9 mouse cellular contexts compared by ENCODE assay signal in the genomic region with DNA sequence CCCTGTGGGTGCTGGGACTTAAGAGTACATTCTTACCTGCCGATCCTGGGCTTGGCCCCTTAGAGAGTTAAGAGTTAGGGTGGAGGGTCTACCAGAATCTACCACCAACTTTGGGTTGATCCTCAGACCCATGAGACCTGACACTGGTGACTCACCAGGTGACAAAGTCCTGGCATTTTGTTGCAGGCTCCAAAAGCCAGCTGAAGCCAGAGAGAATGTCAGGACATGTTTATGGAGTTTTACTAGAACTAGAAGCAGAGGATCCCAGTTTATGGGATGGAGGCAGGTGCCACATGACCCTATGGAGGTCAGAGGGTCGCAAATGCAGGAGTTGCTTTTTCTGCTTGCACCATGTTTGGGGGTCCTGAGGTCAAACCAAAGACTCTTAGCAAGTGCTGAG. TPM values are rescaled to one million over a fixed set of nuclear protein-coding genes. Genes with fewer than 3 reads are reported as not detected.
DNase-seq lines count a peak whose midpoint lies in the region; ATAC-seq and TF ChIP-seq lines count a peak whose summit lies in the region.
"Had no signal": no experiment of that assay in that cellular context is flagged by ENCODE, and none has a peak within 500 bp of the region (broad histone marks: within the 10 kb centered on the region; RNA-seq: fewer than 3 reads in every experiment).

No protein-coding gene starts in this region.

- 74% methylated on average over 2 of the region's 2 CpGs for WGBS in forebrain, embryonic 10.5 days
- 81% methylated on average over 2 of the region's 2 CpGs for WGBS in forebrain, embryonic 16.5 days
- WGBS in lung, embryonic 16.5 days: 72% methylated on average over 2 of the region's 2 CpGs
- WGBS in limb, embryonic 14.5 days: 67% methylated on average over 2 of the region's 2 CpGs
- 77% methylated on average over 2 of the region's 2 CpGs for WGBS in neural tube, embryonic 15.5 days

- H3K4me3 ChIP-seq in forebrain, embryonic 10.5 days: peak overlapping the region; percentile 85
- no peak overlapping the region for H3K4me3 ChIP-seq in forebrain, embryonic 16.5 days (replicated peaks; ENCODE audit: low read length)
- H3K4me3 ChIP-seq in lung, embryonic 16.5 days (ENCODE audit: low read length): peak overlapping the region; percentile 75
- H3K4me3 ChIP-seq in limb, embryonic 14.5 days (replicated peaks; ENCODE audit: low read length): no peak overlapping the region
- peak overlapping the region; percentile 84; the same call in 1 of the 2 replicates for H3K4me3 ChIP-seq in neural tube, embryonic 15.5 days (replicated peaks)

- TF ChIP-seq POLR2A in limb, embryonic 14.5 days (IDR thresholded peaks at IDR 0.05; ENCODE audit: borderline replicate concordance, extremely low read depth, insufficient read depth, insufficient read length): no peak

- no peak overlapping the region for H3K4me2 ChIP-seq in forebrain, embryonic 16.5 days (ENCODE audit: low read length)
- peak overlapping the region; percentile 47 for H3K4me2 ChIP-seq in lung, embryonic 16.5 days (ENCODE audit: low read depth, low read length)
- H3K4me2 ChIP-seq in limb, embryonic 14.5 days (replicated peaks; ENCODE audit: low read depth, low read length, severe bottlenecking): peak overlapping the region; percentile 75; the same call in 1 of the 2 replicates
- peak overlapping the region; percentile 78 for H3K4me2 ChIP-seq in neural tube, embryonic 15.5 days

- no peaks in the 10 kb centered on the region for H3K9me3 ChIP-seq in forebrain, embryonic 10.5 days
- H3K9me3 ChIP-seq in forebrain, embryonic 16.5 days (ENCODE audit: control insufficient read depth, low read length): no peaks in the 10 kb centered on the region
- H3K9me3 ChIP-seq in lung, embryonic 16.5 days (ENCODE audit: control insufficient read depth, low read length): no peaks in the 10 kb centered on the region
- no peaks in the 10 kb centered on the region for H3K9me3 ChIP-seq in limb, embryonic 14.5 days (ENCODE audit: control insufficient read depth, low read length)
- H3K9me3 ChIP-seq in neural tube, embryonic 15.5 days (replicated peaks): no peaks in the 10 kb centered on the region

- no peak overlapping the region for H3K27ac ChIP-seq in forebrain, embryonic 10.5 days
- no peak overlapping the region for H3K27ac ChIP-seq in forebrain, embryonic 16.5 days (ENCODE audit: low read length)
- no peak overlapping the region for H3K27ac ChIP-seq in lung, embryonic 16.5 days (ENCODE audit: low read length)
- no peak overlapping the region for H3K27ac ChIP-seq in limb, embryonic 14.5 days (replicated peaks; ENCODE audit: low read depth, low read length)
- H3K27ac ChIP-seq in neural tube, embryonic 15.5 days (replicated peaks): no peak overlapping the region

- DNase-seq in forebrain, embryonic 10.5 days (ENCODE audit: extremely low spot score, low spot score): no peak
- DNase-seq in lung, postnatal 25 days (ENCODE audit: low spot score): no peak
- no peak for DNase-seq in limb, embryonic 14.5 days (ENCODE audit: low spot score)
- DNase-seq in lung, postnatal 36 days: no peak
- DNase-seq in urinary bladder, postnatal 10 days (ENCODE audit: low spot score): no peak

- no peak for ATAC-seq in forebrain, embryonic 16.5 days
- no peak for ATAC-seq in lung, embryonic 16.5 days (ENCODE audit: low read depth)
- no peak for ATAC-seq in limb, embryonic 14.5 days (ENCODE audit: low FRiP score, low read depth)
- ATAC-seq in neural tube, embryonic 15.5 days (ENCODE audit: low FRiP score): no peak; the same call in 1 of the 2 replicates

- H3K36me3 ChIP-seq in forebrain, embryonic 10.5 days (replicated peaks): peaks cover 83% of the 10 kb centered on the region
- H3K36me3 ChIP-seq in forebrain, embryonic 16.5 days (ENCODE audit: control insufficient read depth, insufficient read depth): peaks cover 25% of the 10 kb centered on the region
- peaks cover 29% of the 10 kb centered on the region for H3K36me3 ChIP-seq in lung, embryonic 16.5 days (ENCODE audit: control insufficient read depth, insufficient read depth, low read length)
- H3K36me3 ChIP-seq in limb, embryonic 14.5 days (ENCODE audit: control insufficient read depth, insufficient read depth, low read length): peaks cover 54% of the 10 kb centered on the region
- H3K36me3 ChIP-seq in neural tube, embryonic 15.5 days: peaks cover 55% of the 10 kb centered on the region

- peaks cover 19% of the 10 kb centered on the region for H3K4me1 ChIP-seq in forebrain, embryonic 10.5 days
- peaks cover 11% of the 10 kb centered on the region for H3K4me1 ChIP-seq in forebrain, embryonic 16.5 days (replicated peaks; ENCODE audit: control insufficient read depth, insufficient read depth, low read length)
- H3K4me1 ChIP-seq in lung, embryonic 16.5 days (replicated peaks; ENCODE audit: control insufficient read depth, insufficient read depth, low read length): peaks cover 5% of the 10 kb centered on the region
- H3K4me1 ChIP-seq in limb, embryonic 14.5 days (ENCODE audit: control insufficient read depth, insufficient read depth, low read length): peaks cover 8% of the 10 kb centered on the region; the same call in 1 of the 2 replicates
- H3K4me1 ChIP-seq in neural tube, embryonic 15.5 days: peaks cover 31% of the 10 kb centered on the region

- H3K27me3 ChIP-seq in forebrain, embryonic 10.5 days (ENCODE audit: poor library complexity, severe bottlenecking): no peaks in the 10 kb centered on the region
- no peaks in the 10 kb centered on the region for H3K27me3 ChIP-seq in forebrain, embryonic 16.5 days (replicated peaks; ENCODE audit: control insufficient read depth, insufficient read depth, low read length)
- no peaks in the 10 kb centered on the region for H3K27me3 ChIP-seq in lung, embryonic 16.5 days (ENCODE audit: control insufficient read depth, insufficient read depth, low read depth, low read length)
- H3K27me3 ChIP-seq in limb, embryonic 14.5 days (ENCODE audit: control insufficient read depth, insufficient read depth, low read length): no peaks in the 10 kb centered on the region
- no peaks in the 10 kb centered on the region for H3K27me3 ChIP-seq in neural tube, embryonic 15.5 days (replicated peaks)

- H3K9ac ChIP-seq in forebrain, embryonic 16.5 days (replicated peaks; ENCODE audit: low read depth, low read length): no peak overlapping the region
- no peak overlapping the region for H3K9ac ChIP-seq in lung, embryonic 16.5 days (ENCODE audit: low read length)
- no peak overlapping the region for H3K9ac ChIP-seq in limb, embryonic 14.5 days (ENCODE audit: low read depth, low read length, severe bottlenecking)
- H3K9ac ChIP-seq in neural tube, embryonic 15.5 days (replicated peaks): no peak overlapping the region

RNA-seq across cellular contexts. Expression of a gene that starts 0.6 kb away (rescaled TPM):
- polyA plus RNA-seq in forebrain, embryonic 10.5 days (2016; fragmentation: Nextera tagmentation; extraction: Ambion mirVana): 37.0 and 38.6 TPM in 2 replicates
- 40.1 and 45.8 TPM in 2 replicates for polyA plus RNA-seq in forebrain, embryonic 16.5 days (2015; fragmentation: Nextera tagmentation; extraction: Ambion mirVana)
- polyA plus RNA-seq in lung, embryonic 16.5 days (2015; fragmentation: Nextera tagmentation; extraction: Ambion mirVana): 41.3 and 42.6 TPM in 2 replicates
- 25.1 and 33.9 TPM in 2 replicates for polyA plus RNA-seq in limb, embryonic 14.5 days (2012; rRNA removed)
- polyA plus RNA-seq in limb, embryonic 14.5 days (2014; fragmentation: Nextera tagmentation; extraction: Ambion mirVana): 40.6 and 41.8 TPM in 2 replicates
- polyA plus RNA-seq in neural tube, embryonic 15.5 days (2015; fragmentation: Nextera tagmentation; extraction: Ambion mirVana): 56.2 and 59.4 TPM in 2 replicates

RNA-seq across cellular contexts. Expression of a gene that starts 3.3 kb away (rescaled TPM):
- 0.35 and 0.50 TPM in 2 replicates for polyA plus RNA-seq in forebrain, embryonic 10.5 days (2016; fragmentation: Nextera tagmentation; extraction: Ambion mirVana)
- polyA plus RNA-seq in forebrain, embryonic 16.5 days (2015; fragmentation: Nextera tagmentation; extraction: Ambion mirVana): 0.60 and 1.0 TPM in 2 replicates
- not detected in 2 replicates for polyA plus RNA-seq in lung, embryonic 16.5 days (2015; fragmentation: Nextera tagmentation; extraction: Ambion mirVana)
- not detected in 2 replicates for polyA plus RNA-seq in limb, embryonic 14.5 days (2012; rRNA removed)
- not detected in 2 replicates for polyA plus RNA-seq in limb, embryonic 14.5 days (2014; fragmentation: Nextera tagmentation; extraction: Ambion mirVana)
- polyA plus RNA-seq in neural tube, embryonic 15.5 days (2015; fragmentation: Nextera tagmentation; extraction: Ambion mirVana): 0.43 and 0.49 TPM in 2 replicates

RNA-seq across cellular contexts. Expression of a gene that starts 6.4 kb away (rescaled TPM):
- 186 and 188 TPM in 2 replicates for polyA plus RNA-seq in forebrain, embryonic 10.5 days (2016; fragmentation: Nextera tagmentation; extraction: Ambion mirVana)
- polyA plus RNA-seq in forebrain, embryonic 16.5 days (2015; fragmentation: Nextera tagmentation; extraction: Ambion mirVana): 153 and 178 TPM in 2 replicates
- 113 and 124 TPM in 2 replicates for polyA plus RNA-seq in lung, embryonic 16.5 days (2015; fragmentation: Nextera tagmentation; extraction: Ambion mirVana)
- polyA plus RNA-seq in limb, embryonic 14.5 days (2012; rRNA removed): 139 and 177 TPM in 2 replicates
- polyA plus RNA-seq in limb, embryonic 14.5 days (2014; fragmentation: Nextera tagmentation; extraction: Ambion mirVana): 150 and 155 TPM in 2 replicates
- 164 and 177 TPM in 2 replicates for polyA plus RNA-seq in neural tube, embryonic 15.5 days (2015; fragmentation: Nextera tagmentation; extraction: Ambion mirVana)

RNA-seq across cellular contexts. Expression of a gene that starts 14.6 kb away (rescaled TPM):
- not detected in 2 replicates for polyA plus RNA-seq in forebrain, embryonic 10.5 days (2016; fragmentation: Nextera tagmentation; extraction: Ambion mirVana)
- polyA plus RNA-seq in forebrain, embryonic 16.5 days (2015; fragmentation: Nextera tagmentation; extraction: Ambion mirVana): not detected in 2 replicates
- polyA plus RNA-seq in lung, embryonic 16.5 days (2015; fragmentation: Nextera tagmentation; extraction: Ambion mirVana): 0.09 TPM in 1 of 2 replicates, not detected in the other
- 1.0 and 1.5 TPM in 2 replicates for polyA plus RNA-seq in limb, embryonic 14.5 days (2012; rRNA removed)
- 1.4 and 5.6 TPM in 2 replicates for polyA plus RNA-seq in limb, embryonic 14.5 days (2014; fragmentation: Nextera tagmentation; extraction: Ambion mirVana)
- polyA plus RNA-seq in neural tube, embryonic 15.5 days (2015; fragmentation: Nextera tagmentation; extraction: Ambion mirVana): not detected in 2 replicates
- polyA plus RNA-seq: lung, postnatal 0 days had no signal

RNA-seq across cellular contexts. Expression of a gene that starts 14.6 kb away (rescaled TPM):
- polyA plus RNA-seq in forebrain, embryonic 10.5 days (2016; fragmentation: Nextera tagmentation; extraction: Ambion mirVana): 82.3 and 83.9 TPM in 2 replicates
- polyA plus RNA-seq in forebrain, embryonic 16.5 days (2015; fragmentation: Nextera tagmentation; extraction: Ambion mirVana): 84.3 and 90.1 TPM in 2 replicates
- polyA plus RNA-seq in lung, embryonic 16.5 days (2015; fragmentation: Nextera tagmentation; extraction: Ambion mirVana): 60.0 and 61.3 TPM in 2 replicates
- 37.4 and 68.5 TPM in 2 replicates for polyA plus RNA-seq in limb, embryonic 14.5 days (2012; rRNA removed)
- 54.1 and 60.1 TPM in 2 replicates for polyA plus RNA-seq in limb, embryonic 14.5 days (2014; fragmentation: Nextera tagmentation; extraction: Ambion mirVana)
- 63.2 and 70.7 TPM in 2 replicates for polyA plus RNA-seq in neural tube, embryonic 15.5 days (2015; fragmentation: Nextera tagmentation; extraction: Ambion mirVana)

Comparison
In these comparisons a context has a peak if more than half of its experiments do, and no peak if none do; other contexts are left out.
1. H3K4me3 ChIP-seq: peak in forebrain, embryonic 10.5 days (single experiment), lung, embryonic 16.5 days (single experiment) and neural tube, embryonic 15.5 days (single experiment); none in forebrain, embryonic 16.5 days (single experiment) and limb, embryonic 14.5 days (single experiment).